Mouse (Mus musculus) lung, adult 2 months (tissue): ENCODE measurements around the gene Gnao1.

Experiments used
- CTCF ChIP-seq: fragments of 200-500 bp; IDR thresholded peaks from 2 replicates; pipeline ENCODE4 v1.5.1; 2011; ENCODE audit warnings: mild to moderate bottlenecking, low read length, control low read depth; ENCODE audit not compliant: insufficient read depth
- POLR2A ChIP-seq: fragments of 200-500 bp; IDR thresholded peaks from 2 replicates; pipeline ENCODE4 v1.6.1; 2011; ENCODE audit warnings: low read depth, mild to moderate bottlenecking, control low read depth, low read length, borderline replicate concordance; ENCODE audit errors: extremely low read depth

DNA sequence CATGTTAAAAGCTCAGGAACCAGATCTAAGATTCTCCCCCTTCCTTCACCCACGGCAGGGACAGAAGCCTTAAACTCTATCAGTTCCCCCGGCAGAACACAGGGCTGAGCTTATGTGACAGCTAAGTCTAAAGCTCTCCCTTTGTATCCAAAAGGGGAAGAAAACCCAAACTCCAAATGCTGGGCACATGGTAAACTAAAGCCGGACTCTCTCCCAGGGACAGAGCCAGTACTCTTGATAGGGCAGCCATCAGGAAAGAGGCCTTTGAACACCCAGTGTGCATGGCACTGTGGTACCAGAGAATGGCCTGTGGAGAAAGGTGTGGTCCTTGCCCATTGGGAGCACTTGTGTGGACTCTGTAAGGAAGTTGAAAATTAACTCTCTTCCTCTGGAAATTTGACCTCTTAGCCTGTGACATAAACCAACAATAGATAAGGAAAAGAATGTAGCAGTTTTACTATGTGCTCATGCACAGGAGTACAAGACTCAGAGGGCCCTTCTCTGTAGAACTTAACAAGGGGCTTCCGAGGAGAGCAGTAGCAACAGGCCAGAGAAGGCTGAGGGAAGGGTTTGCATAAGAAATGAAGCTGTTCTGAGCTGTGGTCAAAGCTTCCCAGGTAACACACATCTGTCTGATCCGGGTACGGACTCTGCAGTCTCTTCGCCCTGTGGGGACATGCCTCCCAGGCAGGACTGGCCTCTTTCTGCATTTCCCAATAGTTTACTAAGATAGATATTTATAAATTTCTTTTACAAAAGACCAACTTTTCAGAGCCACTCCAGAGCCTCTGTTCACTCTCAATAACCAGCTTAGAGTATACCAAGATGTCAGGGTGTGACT, 102.2 kb downstream of the Gnao1 start:
- TF ChIP-seq CTCF, result no peak
- no peak for TF ChIP-seq POLR2A
